Mouse (Mus musculus): ENCODE measurements at regions not wholly inside any gene's neighbourhood (a gene's known extent, or its start where the extent isn't known, plus 50 kb on each side); places are given as distances from the start of the nearest gene placed in this dataset.

- intact Hi-C loops (cut with DNase I), result no loop called here
- DNase-seq (ENCODE audit: low spot score in 2 of 2), result no peak
Measured at GRCm38 (mm10) chr8:50387189-50387588, 1543.4 kb upstream of the Tenm3 start.

GRCm38 (mm10) chr8:50383697-50384096 is 1539.9 kb upstream of the Tenm3 start:
- intact Hi-C loops (cut with DNase I), result no loop called here
- no peak for DNase-seq (ENCODE audit: low spot score in 2 of 2)

- no peak for DNase-seq (ENCODE audit: low spot score in 2 of 2)
- intact Hi-C loops (cut with DNase I), result no loop called here
Measured at GRCm38 (mm10) chr8:50379745-50380144, 1536.0 kb upstream of the Tenm3 start.

- DNase-seq (ENCODE audit: low spot score in 2 of 2), result no peak
- intact Hi-C loops (cut with DNase I), result no loop called here
Measured at GRCm38 (mm10) chr8:50373790-50374189, 1530.0 kb upstream of the Tenm3 start.

GRCm38 (mm10) chr8:50326485-50326884 is 1482.7 kb upstream of the Tenm3 start:
- DNase-seq (ENCODE audit: low spot score in 2 of 2), result no peak
- intact Hi-C loops (cut with DNase I), result no loop called here

GRCm38 (mm10) chr8:50321356-50321963 is 1477.7 kb upstream of the Tenm3 start:
- DNase-seq (ENCODE audit: low spot score in 2 of 2), result no peak
- intact Hi-C loops (cut with DNase I), result no loop called here

GRCm38 (mm10) chr8:50316641-50317040 is 1472.9 kb upstream of the Tenm3 start:
- intact Hi-C loops (cut with DNase I), result loop anchor here (5.0 kb wide), 1 partner anchor 601 kb away; no protein-coding TSS in a partner anchor

GRCm38 (mm10) chr8:50310308-50310707 is 1466.6 kb upstream of the Tenm3 start:
- DNase-seq (ENCODE audit: low spot score in 2 of 2), result no peak
- intact Hi-C loops (cut with DNase I), result no loop called here

More at GRCm38 (mm10) chr8:50316641-50317040, 1472.9 kb upstream of the Tenm3 start:
- DNase-seq (ENCODE audit: low spot score in 2 of 2), result no peak

- intact Hi-C loops (cut with DNase I), result no loop called here
- no peak for DNase-seq (ENCODE audit: low spot score in 2 of 2)
Measured at GRCm38 (mm10) chr8:50300316-50300715, 1456.6 kb upstream of the Tenm3 start.

GRCm38 (mm10) chr8:50293501-50293900 is 1449.8 kb upstream of the Tenm3 start:
- intact Hi-C loops (cut with DNase I), result no loop called here

GRCm38 (mm10) chr8:50292158-50292557 is 1448.4 kb upstream of the Tenm3 start:
- DNase-seq (ENCODE audit: low spot score in 2 of 2), result peak; percentile 24 to 32
- intact Hi-C loops (cut with DNase I), result no loop called here

More at GRCm38 (mm10) chr8:50293501-50293900, 1449.8 kb upstream of the Tenm3 start:
- peak in 1 of 2 experiments; percentile 25 for DNase-seq (ENCODE audit: low spot score in 2 of 2)

GRCm38 (mm10) chr8:50276346-50276745 is 1432.6 kb upstream of the Tenm3 start:
- DNase-seq (ENCODE audit: low spot score in 2 of 2), result peak in 1 of 2 experiments; percentile 5
- intact Hi-C loops (cut with DNase I), result no loop called here

GRCm38 (mm10) chr8:50264757-50265156 is 1421.0 kb upstream of the Tenm3 start:
- DNase-seq (ENCODE audit: low spot score in 2 of 2), result no peak
- intact Hi-C loops (cut with DNase I), result no loop called here
